Mouse (Mus musculus): ENCODE data around the gene Anapc2. TPM values are rescaled to one million over a fixed set of nuclear protein-coding genes. Genes with fewer than 3 reads are reported as not detected.

The Anapc2 gene
- polyA plus RNA-seq, 1 experiment = 29.3 TPM

- TF ChIP-seq POLR2A (IDR thresholded peaks at IDR 0.05; ENCODE audit: control insufficient read depth, low read depth, low read length) (no peak), CTCF (IDR thresholded peaks at IDR 0.05; ENCODE audit: control insufficient read depth, insufficient read depth, insufficient replicate concordance, low read depth, low read length) (no peak)
- H3K4me1 ChIP-seq (ENCODE audit: control insufficient read depth, insufficient read depth, low read length) = peaks cover 8% of the 10 kb centered on the region
- H3K4me3 ChIP-seq (ENCODE audit: control insufficient read depth, low read depth, low read length) = peak overlapping the region; percentile 76
- H3K27ac ChIP-seq (ENCODE audit: control insufficient read depth, insufficient read depth, low read depth, low read length) = no peak overlapping the region
- no peaks in the 10 kb centered on the region for H3K36me3 ChIP-seq (ENCODE audit: control insufficient read depth, insufficient read depth, low read length)
- H3K27me3 ChIP-seq (ENCODE audit: control insufficient read depth, insufficient read depth, low read length) = no peaks in the 10 kb centered on the region
Measured at GRCm38 (mm10) chr2:25292054-25292544, 19.8 kb downstream of the Anapc2 start.

GRCm38 (mm10) chr2:25292856-25293255 lies 20.6 kb downstream of the Anapc2 start:
- peak overlapping the region; percentile 41 for H3K4me3 ChIP-seq (ENCODE audit: control insufficient read depth, low read depth, low read length)
- no peak for TF ChIP-seq POLR2A (IDR thresholded peaks at IDR 0.05; ENCODE audit: control insufficient read depth, low read depth, low read length)
- TF ChIP-seq CTCF (IDR thresholded peaks at IDR 0.05; ENCODE audit: control insufficient read depth, insufficient read depth, insufficient replicate concordance, low read depth, low read length) = peak; percentile 58; the same call in 1 of the 2 replicates
- H3K27ac ChIP-seq (ENCODE audit: control insufficient read depth, insufficient read depth, low read depth, low read length) = no peak overlapping the region
- H3K27me3 ChIP-seq (ENCODE audit: control insufficient read depth, insufficient read depth, low read length) = no peaks in the 10 kb centered on the region
- H3K36me3 ChIP-seq (ENCODE audit: control insufficient read depth, insufficient read depth, low read length) = no peaks in the 10 kb centered on the region
- H3K4me1 ChIP-seq (ENCODE audit: control insufficient read depth, insufficient read depth, low read length) = peaks cover 8% of the 10 kb centered on the region

GRCm38 (mm10) chr2:25293706-25294105 lies 21.4 kb downstream of the Anapc2 start:
- H3K27ac ChIP-seq (ENCODE audit: control insufficient read depth, insufficient read depth, low read depth, low read length) = no peak overlapping the region
- TF ChIP-seq POLR2A (IDR thresholded peaks at IDR 0.05; ENCODE audit: control insufficient read depth, low read depth, low read length) (no peak), CTCF (IDR thresholded peaks at IDR 0.05; ENCODE audit: control insufficient read depth, insufficient read depth, insufficient replicate concordance, low read depth, low read length) (no peak)
- peaks cover 5% of the 10 kb centered on the region for H3K4me1 ChIP-seq (ENCODE audit: control insufficient read depth, insufficient read depth, low read length)
- no peak overlapping the region for H3K4me3 ChIP-seq (ENCODE audit: control insufficient read depth, low read depth, low read length)
- no peaks in the 10 kb centered on the region for H3K27me3 ChIP-seq (ENCODE audit: control insufficient read depth, insufficient read depth, low read length)
- H3K36me3 ChIP-seq (ENCODE audit: control insufficient read depth, insufficient read depth, low read length) = no peaks in the 10 kb centered on the region

GRCm38 (mm10) chr2:25297093-25297492 lies 24.8 kb downstream of the Anapc2 start:
- TF ChIP-seq CTCF (IDR thresholded peaks at IDR 0.05; ENCODE audit: control insufficient read depth, insufficient read depth, insufficient replicate concordance, low read depth, low read length) (no peak), POLR2A (IDR thresholded peaks at IDR 0.05; ENCODE audit: control insufficient read depth, low read depth, low read length) (no peak)
- no peak overlapping the region for H3K27ac ChIP-seq (ENCODE audit: control insufficient read depth, insufficient read depth, low read depth, low read length)
- no peaks in the 10 kb centered on the region for H3K36me3 ChIP-seq (ENCODE audit: control insufficient read depth, insufficient read depth, low read length)
- peaks cover 3% of the 10 kb centered on the region for H3K4me1 ChIP-seq (ENCODE audit: control insufficient read depth, insufficient read depth, low read length)
- no peaks in the 10 kb centered on the region for H3K27me3 ChIP-seq (ENCODE audit: control insufficient read depth, insufficient read depth, low read length)
- H3K4me3 ChIP-seq (ENCODE audit: control insufficient read depth, low read depth, low read length) = no peak overlapping the region

- H3K36me3 ChIP-seq (ENCODE audit: control insufficient read depth, insufficient read depth, low read length) = no peaks in the 10 kb centered on the region
- no peak overlapping the region for H3K4me3 ChIP-seq (ENCODE audit: control insufficient read depth, low read depth, low read length)
- TF ChIP-seq POLR2A (IDR thresholded peaks at IDR 0.05; ENCODE audit: control insufficient read depth, low read depth, low read length) (no peak), CTCF (IDR thresholded peaks at IDR 0.05; ENCODE audit: control insufficient read depth, insufficient read depth, insufficient replicate concordance, low read depth, low read length) (no peak)
- no peaks in the 10 kb centered on the region for H3K4me1 ChIP-seq (ENCODE audit: control insufficient read depth, insufficient read depth, low read length)
- no peak overlapping the region for H3K27ac ChIP-seq (ENCODE audit: control insufficient read depth, insufficient read depth, low read depth, low read length)
- no peaks in the 10 kb centered on the region for H3K27me3 ChIP-seq (ENCODE audit: control insufficient read depth, insufficient read depth, low read length)
Measured at GRCm38 (mm10) chr2:25298046-25298445, 25.8 kb downstream of the Anapc2 start.

GRCm38 (mm10) chr2:25303452-25303851 lies 31.2 kb downstream of the Anapc2 start:
- TF ChIP-seq POLR2A (IDR thresholded peaks at IDR 0.05; ENCODE audit: control insufficient read depth, low read depth, low read length) (no peak), CTCF (IDR thresholded peaks at IDR 0.05; ENCODE audit: control insufficient read depth, insufficient read depth, insufficient replicate concordance, low read depth, low read length) (no peak)
- H3K27me3 ChIP-seq (ENCODE audit: control insufficient read depth, insufficient read depth, low read length) = no peaks in the 10 kb centered on the region
- H3K4me1 ChIP-seq (ENCODE audit: control insufficient read depth, insufficient read depth, low read length) = peaks cover 6% of the 10 kb centered on the region
- H3K27ac ChIP-seq (ENCODE audit: control insufficient read depth, insufficient read depth, low read depth, low read length) = no peak overlapping the region
- H3K4me3 ChIP-seq (ENCODE audit: control insufficient read depth, low read depth, low read length) = no peak overlapping the region
- H3K36me3 ChIP-seq (ENCODE audit: control insufficient read depth, insufficient read depth, low read length) = no peaks in the 10 kb centered on the region

- H3K36me3 ChIP-seq (ENCODE audit: control insufficient read depth, insufficient read depth, low read length) = no peaks in the 10 kb centered on the region
- TF ChIP-seq CTCF (IDR thresholded peaks at IDR 0.05; ENCODE audit: control insufficient read depth, insufficient read depth, insufficient replicate concordance, low read depth, low read length) (no peak), POLR2A (IDR thresholded peaks at IDR 0.05; ENCODE audit: control insufficient read depth, low read depth, low read length) (no peak)
- H3K4me3 ChIP-seq (ENCODE audit: control insufficient read depth, low read depth, low read length) = no peak overlapping the region
- no peak overlapping the region for H3K27ac ChIP-seq (ENCODE audit: control insufficient read depth, insufficient read depth, low read depth, low read length)
- no peaks in the 10 kb centered on the region for H3K27me3 ChIP-seq (ENCODE audit: control insufficient read depth, insufficient read depth, low read length)
- H3K4me1 ChIP-seq (ENCODE audit: control insufficient read depth, insufficient read depth, low read length) = peaks cover 6% of the 10 kb centered on the region
Measured at GRCm38 (mm10) chr2:25303931-25304656, 31.8 kb downstream of the Anapc2 start.

Measured in testis, adult 2 months (tissue).